Mouse (Mus musculus): ENCODE data around the gene Bcl2.
"Not testable (repeated sequence)": the region's sequence is repeated elsewhere in the genome, so short reads cannot be mapped to it uniquely, and the experiment has no call there.

Bcl2 gene

GRCm38 (mm10) chr1:106566120-106567086, 147.7 kb downstream of the Bcl2 start:
- ATAC-seq (ENCODE audit: insufficient number of reproducible peaks, low FRiP score, low TSS enrichment): no peak

GRCm38 (mm10) chr1:106565238-106565637, 148.8 kb downstream of the Bcl2 start:
- ATAC-seq (ENCODE audit: insufficient number of reproducible peaks, low FRiP score, low TSS enrichment): no peak

- no peak for ATAC-seq (ENCODE audit: insufficient number of reproducible peaks, low FRiP score, low TSS enrichment)
Measured at GRCm38 (mm10) chr1:106564436-106564835, 149.6 kb downstream of the Bcl2 start.

- no peak for ATAC-seq (ENCODE audit: insufficient number of reproducible peaks, low FRiP score, low TSS enrichment)
Measured at GRCm38 (mm10) chr1:106562751-106563150, 151.3 kb downstream of the Bcl2 start.

GRCm38 (mm10) chr1:106561085-106561760, 152.9 kb downstream of the Bcl2 start:
- ATAC-seq (ENCODE audit: insufficient number of reproducible peaks, low FRiP score, low TSS enrichment): no peak

GRCm38 (mm10) chr1:106560105-106560504, 154.0 kb downstream of the Bcl2 start:
- ATAC-seq (ENCODE audit: insufficient number of reproducible peaks, low FRiP score, low TSS enrichment): no peak

- no peak for ATAC-seq (ENCODE audit: insufficient number of reproducible peaks, low FRiP score, low TSS enrichment)
Measured at GRCm38 (mm10) chr1:106559116-106559605, 154.9 kb downstream of the Bcl2 start.

- no peak for ATAC-seq (ENCODE audit: insufficient number of reproducible peaks, low FRiP score, low TSS enrichment)
Measured at GRCm38 (mm10) chr1:106555498-106556168, 158.4 kb downstream of the Bcl2 start.

- no peak for ATAC-seq (ENCODE audit: insufficient number of reproducible peaks, low FRiP score, low TSS enrichment)
Measured at GRCm38 (mm10) chr1:106553846-106554802, 159.9 kb downstream of the Bcl2 start.

GRCm38 (mm10) chr1:106552856-106553255, 161.2 kb downstream of the Bcl2 start:
- no peak for ATAC-seq (ENCODE audit: insufficient number of reproducible peaks, low FRiP score, low TSS enrichment)

- no peak for ATAC-seq (ENCODE audit: insufficient number of reproducible peaks, low FRiP score, low TSS enrichment)
Measured at GRCm38 (mm10) chr1:106550580-106550979, 163.5 kb downstream of the Bcl2 start.

- no peak for ATAC-seq (ENCODE audit: insufficient number of reproducible peaks, low FRiP score, low TSS enrichment)
Measured at GRCm38 (mm10) chr1:106549025-106549424, 165.0 kb downstream of the Bcl2 start.

- ATAC-seq (ENCODE audit: insufficient number of reproducible peaks, low FRiP score, low TSS enrichment): no peak
Measured at GRCm38 (mm10) chr1:106544817-106545612, 169.1 kb downstream of the Bcl2 start.

- ATAC-seq (ENCODE audit: insufficient number of reproducible peaks, low FRiP score, low TSS enrichment): no peak
Measured at GRCm38 (mm10) chr1:106542731-106543130, 171.3 kb downstream of the Bcl2 start.

GRCm38 (mm10) chr1:106541851-106542250, 172.2 kb downstream of the Bcl2 start:
- ATAC-seq (ENCODE audit: insufficient number of reproducible peaks, low FRiP score, low TSS enrichment): no peak

- no peak for ATAC-seq (ENCODE audit: insufficient number of reproducible peaks, low FRiP score, low TSS enrichment)
Measured at GRCm38 (mm10) chr1:106540130-106540529, 173.9 kb downstream of the Bcl2 start.

- no peak for ATAC-seq (ENCODE audit: insufficient number of reproducible peaks, low FRiP score, low TSS enrichment)
Measured at GRCm38 (mm10) chr1:106539029-106539428, 175.0 kb downstream of the Bcl2 start.

GRCm38 (mm10) chr1:106534835-106535234, 179.2 kb downstream of the Bcl2 start:
- ATAC-seq (ENCODE audit: insufficient number of reproducible peaks, low FRiP score, low TSS enrichment): not testable (repeated sequence)

GRCm38 (mm10) chr1:106529570-106529969, 184.5 kb downstream of the Bcl2 start:
- ATAC-seq (ENCODE audit: insufficient number of reproducible peaks, low FRiP score, low TSS enrichment): no peak

All from cerebellum, adult (tissue).